Mouse (Mus musculus) erythroblast, embryonic 14.5 days (primary cell): ENCODE results near the gene Fam111a.

Experiments
- GATA1 ChIP-seq: IDR thresholded peaks from 2 replicates; pipeline ENCODE4 v1.6.1; 2012; ENCODE audit warnings: low read length, inconsistent platforms, mixed read lengths
- TAL1 ChIP-seq: IDR thresholded peaks from 3 replicates; pipeline ENCODE4 v1.6.1; 2012; ENCODE audit warnings: low read length, inconsistent platforms, mixed read lengths

GRCm38 (mm10) chr19:12541644-12542043 is 3.9 kb upstream of the Fam111a start:
- TF ChIP-seq GATA1 = no peak
- no peak for TF ChIP-seq TAL1
